Mouse (Mus musculus): ENCODE results near the gene Sept10.
"Not testable (repeated sequence)": the region's sequence is repeated elsewhere in the genome, so short reads cannot be mapped to it uniquely, and the experiment has no call there.

Gene Sept10

DNA sequence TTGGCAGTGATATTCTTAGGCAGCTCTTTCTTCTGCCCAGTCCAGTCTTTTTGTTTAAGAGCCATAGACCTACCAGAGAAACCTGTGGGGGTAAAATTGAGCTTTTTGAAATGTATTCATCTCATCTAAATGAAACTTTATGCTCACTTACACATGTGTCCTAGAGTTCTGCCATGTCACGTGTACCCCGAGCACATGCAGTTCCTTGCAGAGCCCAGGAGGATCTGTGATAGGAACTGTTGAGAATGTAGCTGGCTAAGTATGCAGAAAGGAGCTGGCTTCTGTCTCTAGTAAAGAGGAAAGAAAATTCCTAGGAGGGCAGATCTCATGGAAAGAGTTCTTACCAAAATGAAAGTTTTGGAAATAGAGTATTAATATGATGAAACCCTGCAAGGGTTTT is 106.0 kb downstream of the Sept10 start:
- TF ChIP-seq CTCF (conservative IDR thresholded peaks at IDR 0.05; ENCODE audit: low read length) (no peak), NANOG (IDR thresholded peaks at IDR 0.05; ENCODE audit: borderline replicate concordance, low read length) (no peak), POU5F1 (IDR thresholded peaks at IDR 0.05; ENCODE audit: borderline replicate concordance, low read length) (no peak)
- no peak overlapping the region for H3K4me3 ChIP-seq (replicated peaks; ENCODE audit: low read length)
- no peaks in the 10 kb centered on the region for H3K4me1 ChIP-seq (replicated peaks; ENCODE audit: low read depth, low read length)
- no peaks in the 10 kb centered on the region for H3K36me3 ChIP-seq (ENCODE audit: insufficient read depth, low read length)
- no peaks in the 10 kb centered on the region for H3K9me3 ChIP-seq (ENCODE audit: low read length)
- no peaks in the 10 kb centered on the region for H3K27me3 ChIP-seq (ENCODE audit: insufficient read depth, low read length)

DNA sequence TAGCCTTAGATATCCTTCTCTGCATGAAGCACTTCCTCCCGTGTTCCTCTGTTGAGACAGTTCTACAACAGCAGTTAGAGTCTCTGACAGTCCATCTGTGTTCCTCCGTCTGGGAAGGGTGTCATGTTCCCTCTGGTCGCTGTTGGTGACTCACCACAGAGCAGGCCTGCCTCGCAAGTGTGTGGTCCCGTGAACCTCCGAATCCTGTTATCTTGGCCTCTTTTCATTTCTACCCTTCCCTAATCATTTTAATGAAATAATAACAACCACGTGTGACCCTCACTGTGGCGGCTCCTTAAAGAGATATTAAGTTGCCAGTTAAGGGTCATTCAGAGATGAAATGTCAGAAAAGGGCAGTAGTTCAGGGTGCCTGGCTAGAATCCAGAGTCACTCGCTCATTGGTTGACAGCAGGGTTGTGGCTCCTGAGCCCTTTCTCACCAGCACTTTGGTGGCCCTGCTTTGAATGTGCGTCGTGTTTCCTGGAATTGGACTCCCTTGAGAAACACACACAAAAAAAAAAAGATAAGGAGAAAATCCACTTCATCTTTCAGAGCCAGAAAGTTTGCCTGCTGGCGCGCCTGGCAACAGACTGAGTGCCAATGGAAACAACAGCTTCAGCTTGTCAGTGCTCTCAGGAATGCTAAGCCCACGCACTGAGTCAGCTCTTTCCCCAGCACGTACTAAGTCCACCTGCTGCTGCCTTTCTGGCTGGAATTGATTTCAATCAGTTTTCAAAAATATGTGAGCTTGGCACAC is 106.9 kb downstream of the Sept10 start:
- TF ChIP-seq POU5F1 (IDR thresholded peaks at IDR 0.05; ENCODE audit: borderline replicate concordance, low read length) = no peak
- Histone ChIP-seq H3K27me3 (ENCODE audit: insufficient read depth, low read length) (no peaks in the 10 kb centered on the region), H3K4me1 (replicated peaks; ENCODE audit: low read depth, low read length) (no peaks in the 10 kb centered on the region), H3K4me3 (replicated peaks; ENCODE audit: low read length) (no peak overlapping the region), H3K9me3 (ENCODE audit: low read length) (no peaks in the 10 kb centered on the region), H3K36me3 (ENCODE audit: insufficient read depth, low read length) (no peaks in the 10 kb centered on the region)

DNA sequence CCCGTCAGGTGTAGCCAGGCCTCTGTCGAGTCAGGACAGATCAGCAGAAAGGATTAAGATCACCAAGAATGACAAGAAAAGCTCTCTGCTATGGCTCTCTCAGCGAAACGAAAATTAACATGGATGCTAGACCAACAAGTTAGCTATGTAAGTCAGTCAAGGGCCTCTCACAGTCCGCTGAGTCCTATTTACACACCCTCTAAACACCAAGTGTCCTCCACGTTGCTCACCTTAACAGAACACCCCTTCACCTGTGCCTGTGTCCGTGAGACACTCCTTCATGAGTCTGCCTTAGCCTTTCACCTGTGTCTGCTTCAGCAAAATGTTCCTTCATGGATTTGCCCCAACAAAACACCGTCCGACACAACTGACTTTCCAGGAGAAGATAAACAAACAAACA is 108.3 kb downstream of the Sept10 start:
- Histone ChIP-seq H3K36me3 (ENCODE audit: insufficient read depth, low read length) (no peaks in the 10 kb centered on the region), H3K4me3 (replicated peaks; ENCODE audit: low read length) (no peak overlapping the region), H3K4me1 (replicated peaks; ENCODE audit: low read depth, low read length) (no peaks in the 10 kb centered on the region), H3K9me3 (ENCODE audit: low read length) (no peaks in the 10 kb centered on the region), H3K27me3 (ENCODE audit: insufficient read depth, low read length) (no peaks in the 10 kb centered on the region)
- TF ChIP-seq NANOG (IDR thresholded peaks at IDR 0.05; ENCODE audit: borderline replicate concordance, low read length) (no peak), CTCF (conservative IDR thresholded peaks at IDR 0.05; ENCODE audit: low read length) (no peak), POU5F1 (IDR thresholded peaks at IDR 0.05; ENCODE audit: borderline replicate concordance, low read length) (no peak)

DNA sequence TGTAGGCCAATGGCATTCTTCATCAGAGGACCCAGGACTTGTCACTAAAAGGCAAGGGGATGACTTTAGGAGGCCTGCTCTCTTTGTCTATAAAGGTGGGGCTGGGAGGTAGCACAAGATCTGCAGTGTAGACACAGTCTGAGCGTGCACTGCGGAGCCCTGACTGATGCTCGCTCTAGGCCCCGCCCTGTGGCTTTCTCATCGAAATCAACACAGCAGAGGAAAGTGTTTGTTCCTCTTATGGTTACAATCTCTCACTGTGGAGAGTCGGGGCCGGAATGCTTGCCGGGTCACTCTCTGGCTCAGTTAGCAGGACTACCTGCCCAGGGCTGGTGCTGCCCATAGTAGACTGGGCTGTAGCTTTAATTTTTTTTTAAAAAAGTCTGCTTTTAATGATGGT is 108.9 kb downstream of the Sept10 start:
- no peak for TF ChIP-seq CTCF (conservative IDR thresholded peaks at IDR 0.05; ENCODE audit: low read length)
- Histone ChIP-seq H3K9me3 (ENCODE audit: low read length) (no peaks in the 10 kb centered on the region), H3K4me3 (replicated peaks; ENCODE audit: low read length) (no peak overlapping the region), H3K4me1 (replicated peaks; ENCODE audit: low read depth, low read length) (no peaks in the 10 kb centered on the region), H3K27me3 (ENCODE audit: insufficient read depth, low read length) (no peaks in the 10 kb centered on the region), H3K36me3 (ENCODE audit: insufficient read depth, low read length) (no peaks in the 10 kb centered on the region)

- Histone ChIP-seq H3K27me3 (ENCODE audit: insufficient read depth, low read length) (no peaks in the 10 kb centered on the region; the same call in 1 of the 2 replicates), H3K9me3 (ENCODE audit: low read length) (no peaks in the 10 kb centered on the region), H3K4me3 (replicated peaks; ENCODE audit: low read length) (no peak overlapping the region), H3K36me3 (ENCODE audit: insufficient read depth, low read length) (no peaks in the 10 kb centered on the region), H3K4me1 (replicated peaks; ENCODE audit: low read depth, low read length) (peaks cover 6% of the 10 kb centered on the region)
- TF ChIP-seq POU5F1 (IDR thresholded peaks at IDR 0.05; ENCODE audit: borderline replicate concordance, low read length) (no peak), CTCF (conservative IDR thresholded peaks at IDR 0.05; ENCODE audit: low read length) (no peak), NANOG (IDR thresholded peaks at IDR 0.05; ENCODE audit: borderline replicate concordance, low read length) (no peak)
Measured at GRCm38 (mm10) chr10:59110386-59110785, 111.3 kb downstream of the Sept10 start.

- H3K9me3 ChIP-seq (ENCODE audit: low read length) = no peaks in the 10 kb centered on the region
- no peaks in the 10 kb centered on the region; the same call in 1 of the 2 replicates for H3K27me3 ChIP-seq (ENCODE audit: insufficient read depth, low read length)
- H3K4me3 ChIP-seq (replicated peaks; ENCODE audit: low read length) = no peak overlapping the region
- peaks cover 6% of the 10 kb centered on the region for H3K4me1 ChIP-seq (replicated peaks; ENCODE audit: low read depth, low read length)
- H3K36me3 ChIP-seq (ENCODE audit: insufficient read depth, low read length) = no peaks in the 10 kb centered on the region
- TF ChIP-seq POU5F1 (IDR thresholded peaks at IDR 0.05; ENCODE audit: borderline replicate concordance, low read length) (no peak), CTCF (conservative IDR thresholded peaks at IDR 0.05; ENCODE audit: low read length) (peak; percentile 94)
Measured at GRCm38 (mm10) chr10:59109015-59109414, 112.6 kb downstream of the Sept10 start.

- H3K4me1 ChIP-seq (replicated peaks; ENCODE audit: low read depth, low read length) = peaks cover 7% of the 10 kb centered on the region
- H3K27me3 ChIP-seq (ENCODE audit: insufficient read depth, low read length) = no peaks in the 10 kb centered on the region; the same call in 1 of the 2 replicates
- H3K9me3 ChIP-seq (ENCODE audit: low read length) = no peaks in the 10 kb centered on the region
- no peaks in the 10 kb centered on the region for H3K36me3 ChIP-seq (ENCODE audit: insufficient read depth, low read length)
- no peak overlapping the region for H3K4me3 ChIP-seq (replicated peaks; ENCODE audit: low read length)
- TF ChIP-seq CTCF (conservative IDR thresholded peaks at IDR 0.05; ENCODE audit: low read length) = no peak
- TF ChIP-seq NANOG (IDR thresholded peaks at IDR 0.05; ENCODE audit: borderline replicate concordance, low read length) = no peak
- TF ChIP-seq POU5F1 (IDR thresholded peaks at IDR 0.05; ENCODE audit: borderline replicate concordance, low read length) = no peak
Measured at GRCm38 (mm10) chr10:59106644-59107043, 115.0 kb downstream of the Sept10 start.

GRCm38 (mm10) chr10:59105885-59106284 is 115.8 kb downstream of the Sept10 start:
- peaks cover 7% of the 10 kb centered on the region for H3K4me1 ChIP-seq (replicated peaks; ENCODE audit: low read depth, low read length)
- no peak overlapping the region for H3K4me3 ChIP-seq (replicated peaks; ENCODE audit: low read length)
- TF ChIP-seq NANOG (IDR thresholded peaks at IDR 0.05; ENCODE audit: borderline replicate concordance, low read length) = no peak
- TF ChIP-seq CTCF (conservative IDR thresholded peaks at IDR 0.05; ENCODE audit: low read length) = no peak
- TF ChIP-seq POU5F1 (IDR thresholded peaks at IDR 0.05; ENCODE audit: borderline replicate concordance, low read length) = no peak
- H3K36me3 ChIP-seq (ENCODE audit: insufficient read depth, low read length) = no peaks in the 10 kb centered on the region
- no peaks in the 10 kb centered on the region; the same call in 1 of the 2 replicates for H3K27me3 ChIP-seq (ENCODE audit: insufficient read depth, low read length)
- no peaks in the 10 kb centered on the region for H3K9me3 ChIP-seq (ENCODE audit: low read length)

- no peaks in the 10 kb centered on the region; the same call in 1 of the 2 replicates for H3K27me3 ChIP-seq (ENCODE audit: insufficient read depth, low read length)
Measured at GRCm38 (mm10) chr10:59104683-59105082, 117.0 kb downstream of the Sept10 start.

GRCm38 (mm10) chr10:59103076-59103475 is 118.6 kb downstream of the Sept10 start:
- not testable (repeated sequence) for H3K27me3 ChIP-seq (ENCODE audit: insufficient read depth, low read length); H3K36me3 ChIP-seq (ENCODE audit: insufficient read depth, low read length); H3K4me3 ChIP-seq (replicated peaks; ENCODE audit: low read length); H3K9me3 ChIP-seq (ENCODE audit: low read length)
- peaks cover 13% of the 10 kb centered on the region for H3K4me1 ChIP-seq (replicated peaks; ENCODE audit: low read depth, low read length)

More at GRCm38 (mm10) chr10:59104683-59105082, 117.0 kb downstream of the Sept10 start:
- TF ChIP-seq NANOG (IDR thresholded peaks at IDR 0.05; ENCODE audit: borderline replicate concordance, low read length) (no peak), CTCF (conservative IDR thresholded peaks at IDR 0.05; ENCODE audit: low read length) (no peak), POU5F1 (IDR thresholded peaks at IDR 0.05; ENCODE audit: borderline replicate concordance, low read length) (no peak)
- H3K36me3 ChIP-seq (ENCODE audit: insufficient read depth, low read length) = no peaks in the 10 kb centered on the region
- no peak overlapping the region for H3K4me3 ChIP-seq (replicated peaks; ENCODE audit: low read length)
- H3K4me1 ChIP-seq (replicated peaks; ENCODE audit: low read depth, low read length) = peaks cover 13% of the 10 kb centered on the region
- no peaks in the 10 kb centered on the region for H3K9me3 ChIP-seq (ENCODE audit: low read length)
